30 mouse cellular contexts compared by ENCODE assay signal in genomic region chr17:75278561-75278960, GRCm38 (mm10).
"Had no signal": no experiment of that assay in that cellular context is flagged by ENCODE, and none has a peak within 500 bp of the region (broad histone marks: within the 10 kb centered on the region; RNA-seq: fewer than 3 reads in every experiment).

No protein-coding gene starts in this region.

- H3K9me3 ChIP-seq: heart, embryonic 10.5 days; heart, embryonic 12.5 days; heart, embryonic 13.5 days; heart, embryonic 15.5 days; hindbrain, embryonic 10.5 days; hindbrain, embryonic 12.5 days; hindbrain, embryonic 13.5 days; hindbrain, embryonic 15.5 days; intestine, embryonic 15.5 days had no signal

- ATAC-seq: hindbrain, embryonic 16.5 days; hindbrain, postnatal 0 days; inflammation-experienced regulatory T-cells, adult 6 months; intestine, embryonic 15.5 days; intestine, embryonic 16.5 days; intestine, postnatal 0 days had no signal

- H3K9ac ChIP-seq: heart, embryonic 12.5 days; heart, embryonic 13.5 days; heart, embryonic 15.5 days; hindbrain, embryonic 12.5 days; hindbrain, embryonic 13.5 days; hindbrain, embryonic 14.5 days; hindbrain, embryonic 15.5 days; intestine, embryonic 15.5 days had no signal

- H3K4me3 ChIP-seq: heart, adult 2 months; heart, embryonic 10.5 days; heart, embryonic 12.5 days; heart, embryonic 13.5 days; heart, embryonic 15.5 days; hindbrain, embryonic 10.5 days; hindbrain, embryonic 12.5 days; hindbrain, embryonic 13.5 days; hindbrain, embryonic 15.5 days; intestine, embryonic 15.5 days; layer of hippocampus, adult 2 months; left cerebral cortex, adult 2 months had no signal

- DNase-seq: heart, adult 18-20 months; heart, adult 2 months; heart, postnatal 10 days; heart, postnatal 14 days; heart, postnatal 36 days; heart, postnatal 4 days; kidney, adult 11 months; kidney, postnatal 10 days; kidney, postnatal 14 days; kidney, postnatal 25 days; layer of hippocampus, adult 9-11 months; layer of hippocampus, postnatal 36 days had no signal

- H3K36me3 ChIP-seq: hindbrain, embryonic 10.5 days; hindbrain, embryonic 12.5 days; hindbrain, embryonic 13.5 days; hindbrain, embryonic 15.5 days; intestine, embryonic 15.5 days had no signal

- H3K4me1 ChIP-seq: heart, embryonic 10.5 days; heart, embryonic 12.5 days; heart, embryonic 13.5 days; heart, embryonic 15.5 days; hindbrain, embryonic 10.5 days; hindbrain, embryonic 12.5 days; hindbrain, embryonic 13.5 days; hindbrain, embryonic 15.5 days; intestine, embryonic 15.5 days had no signal

- H3K4me2 ChIP-seq: heart, embryonic 11.5 days; heart, embryonic 12.5 days; heart, embryonic 13.5 days; heart, embryonic 15.5 days; hindbrain, embryonic 12.5 days; hindbrain, embryonic 13.5 days; hindbrain, embryonic 14.5 days; hindbrain, embryonic 15.5 days; intestine, embryonic 15.5 days had no signal

- H3K27ac ChIP-seq: heart, adult 2 months; heart, embryonic 10.5 days; heart, embryonic 13.5 days; heart, embryonic 15.5 days; hindbrain, embryonic 10.5 days; hindbrain, embryonic 12.5 days; hindbrain, embryonic 13.5 days; hindbrain, embryonic 14.5 days; hindbrain, embryonic 15.5 days; hindbrain, postnatal 0 days; intestine, embryonic 15.5 days; layer of hippocampus, adult 2 months; left cerebral cortex, adult 2 months had no signal

- H3K27me3 ChIP-seq: heart, embryonic 12.5 days; heart, embryonic 13.5 days; heart, embryonic 15.5 days; hindbrain, embryonic 12.5 days; hindbrain, embryonic 13.5 days; hindbrain, embryonic 15.5 days; intestine, embryonic 15.5 days had no signal
